Mouse (Mus musculus) heart, adult 2 months (tissue): ENCODE data around the gene Kcnq1.

Experiments used
- CTCF ChIP-seq: fragments of 200-600 bp; IDR thresholded peaks from 2 replicates; pipeline ENCODE4 v1.8.1; 2022; ENCODE audit warnings: antibody characterized with exemption, mild to moderate bottlenecking, moderate library complexity
- POLR2A ChIP-seq: fragments of 200-500 bp; IDR thresholded peaks from 2 replicates; pipeline ENCODE4 v1.6.1; 2011; ENCODE audit warnings: mild to moderate bottlenecking, low read depth, low read length, control low read depth; ENCODE audit not compliant: insufficient read depth

DNA sequence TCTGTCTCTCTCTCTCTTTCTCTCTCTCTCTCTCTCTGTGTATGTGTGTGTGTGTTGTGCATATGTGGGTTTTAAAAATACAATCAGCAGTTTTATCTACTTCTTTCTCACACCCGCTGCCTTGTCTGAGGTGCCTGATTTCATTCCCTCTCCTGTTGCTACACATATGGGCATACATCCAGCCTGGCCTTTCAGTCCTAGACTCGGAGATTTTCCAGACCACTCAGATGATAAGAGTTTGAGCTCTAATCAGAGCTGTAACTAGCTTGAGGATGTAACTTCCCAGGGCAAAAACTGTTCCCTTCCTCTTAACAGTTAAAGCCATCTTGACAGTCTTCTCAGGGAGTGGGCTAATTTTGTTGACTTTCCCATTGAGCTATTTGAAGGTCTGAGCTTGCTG, 265.2 kb downstream of the Kcnq1 start:
- TF ChIP-seq POLR2A (no peak), CTCF (no peak)
